Mouse (Mus musculus): Measurements from ENCODE around the gene Hs3st3b1.

Gene Hs3st3b1

DNA sequence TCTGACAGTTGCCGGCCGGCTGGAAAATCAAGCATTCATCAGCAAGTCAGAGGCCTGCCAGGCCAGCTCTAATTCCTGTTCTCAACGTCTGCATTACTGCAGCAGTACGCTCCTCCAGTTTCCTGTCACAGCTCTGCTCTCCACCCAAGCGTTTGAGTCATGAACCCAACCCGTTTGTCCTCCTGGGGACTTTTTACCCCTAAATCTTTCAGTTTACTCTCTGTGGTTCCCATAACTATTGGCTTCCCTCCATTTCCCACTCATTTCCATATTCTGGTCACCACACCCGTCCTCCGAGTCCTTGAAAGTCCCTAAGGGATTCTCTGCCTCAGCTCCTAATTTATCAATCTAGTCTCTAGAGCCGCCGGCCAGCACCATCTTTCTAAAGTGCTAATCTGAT is 42.8 kb downstream of the Hs3st3b1 start:
- no peak for DNase-seq

DNA sequence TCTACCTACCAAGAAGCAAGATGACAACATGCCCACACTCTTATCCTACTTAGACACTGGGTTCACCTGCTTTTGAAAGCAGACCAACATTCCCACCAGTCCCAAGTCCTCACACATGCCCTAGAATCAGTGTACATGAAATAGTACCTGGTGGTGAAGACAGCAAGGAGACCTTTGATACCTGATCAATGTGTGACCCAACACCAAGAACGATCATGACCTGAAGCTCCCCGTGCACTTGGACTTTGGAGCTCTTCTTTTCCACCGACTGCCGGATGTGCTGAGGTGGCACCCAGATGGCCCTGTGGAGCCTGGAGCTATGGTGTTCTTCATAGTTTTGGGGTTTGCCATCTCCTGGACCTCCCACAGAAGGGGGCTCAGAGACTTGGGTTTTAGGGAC is 43.5 kb downstream of the Hs3st3b1 start:
- no peak for DNase-seq

DNA sequence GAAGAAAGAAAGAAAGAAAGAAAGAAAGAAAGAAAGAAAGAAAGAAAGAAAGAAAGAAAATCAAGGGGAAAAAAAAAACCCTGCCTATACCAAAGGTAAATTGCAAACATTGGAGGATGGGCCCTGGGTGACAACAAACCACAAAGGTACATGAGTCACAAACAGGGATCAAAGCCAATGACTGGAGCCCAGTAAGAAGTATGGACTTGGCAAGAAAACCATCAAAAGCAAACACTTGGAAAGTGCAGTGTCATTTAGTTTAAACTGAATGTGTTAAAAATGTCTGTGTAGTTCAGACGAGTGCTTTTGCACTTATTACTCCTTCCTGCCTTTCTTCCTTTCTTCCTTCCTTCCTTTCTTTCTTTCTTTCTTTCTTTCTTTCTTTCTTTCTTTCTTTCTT is 59.3 kb downstream of the Hs3st3b1 start:
- no peak for DNase-seq

DNA sequence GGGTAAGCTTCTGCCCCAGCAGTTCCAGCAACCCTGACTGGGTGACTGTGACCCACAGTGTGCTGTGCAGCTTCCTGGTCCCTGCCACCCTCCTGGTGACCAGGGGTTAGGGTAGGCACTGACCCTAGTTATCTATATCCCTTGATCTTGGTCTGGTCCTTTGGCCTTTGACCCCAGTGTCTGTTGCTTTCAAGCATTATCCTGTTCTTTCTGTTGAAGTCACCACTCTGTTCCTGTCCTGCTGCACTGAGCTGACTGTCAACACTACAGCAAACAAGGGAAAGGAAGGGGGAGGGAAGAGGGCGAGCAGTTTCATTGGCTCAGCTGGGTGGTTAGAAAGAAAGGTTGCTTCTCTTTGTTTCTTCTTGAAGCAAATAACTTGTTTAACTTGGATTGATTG is 60.1 kb downstream of the Hs3st3b1 start:
- no peak for DNase-seq

DNA sequence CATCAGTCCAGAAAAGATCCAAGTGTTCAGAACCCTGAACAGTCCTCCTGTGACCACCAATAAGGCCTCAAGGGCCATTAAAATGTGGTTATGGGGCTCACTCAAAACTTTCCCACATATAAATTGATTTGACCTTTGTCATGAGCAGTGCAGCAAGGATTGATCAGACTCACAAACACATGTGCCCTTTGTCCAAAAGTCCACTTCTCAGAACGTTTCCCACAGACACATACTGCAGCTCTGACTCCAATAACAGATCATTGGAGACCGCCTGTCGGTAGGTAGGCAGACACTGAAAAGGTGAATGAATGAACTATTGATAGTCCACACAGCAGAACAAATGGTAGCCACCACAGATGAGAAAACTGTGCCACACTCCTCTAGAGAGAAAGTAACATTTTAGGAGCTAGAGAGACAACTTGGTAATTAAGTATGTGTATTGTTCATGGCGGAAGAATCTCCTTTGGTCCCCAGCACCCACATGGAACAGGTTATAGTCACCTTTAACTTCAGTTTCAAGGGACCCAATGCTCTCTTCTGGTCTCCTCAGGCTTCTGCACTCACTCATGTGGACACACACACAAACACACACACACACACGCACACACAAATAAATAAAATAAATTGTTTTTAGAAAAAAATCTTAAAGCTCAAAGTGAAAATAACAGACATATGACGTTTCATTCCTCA is 70.9 kb downstream of the Hs3st3b1 start:
- DNase-seq: no peak

DNA sequence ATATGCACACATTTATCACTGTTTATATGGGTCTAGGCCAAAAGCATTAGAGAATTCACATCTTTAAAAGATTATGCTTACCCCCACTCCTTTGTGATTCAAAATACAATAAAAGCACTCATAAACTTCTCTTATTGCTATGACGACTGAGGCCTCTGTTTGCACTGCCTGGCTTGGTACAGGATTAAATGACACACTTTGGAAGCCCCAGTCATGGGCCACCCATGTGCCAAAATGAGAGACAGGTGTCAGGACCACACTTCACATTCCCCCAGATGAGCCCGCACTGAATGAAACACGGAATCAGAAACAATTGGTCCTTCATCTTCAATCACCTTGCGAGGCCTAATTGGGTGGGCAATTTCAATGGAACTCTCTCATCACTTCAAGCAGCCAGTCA is 71.8 kb downstream of the Hs3st3b1 start:
- no peak for DNase-seq

DNA sequence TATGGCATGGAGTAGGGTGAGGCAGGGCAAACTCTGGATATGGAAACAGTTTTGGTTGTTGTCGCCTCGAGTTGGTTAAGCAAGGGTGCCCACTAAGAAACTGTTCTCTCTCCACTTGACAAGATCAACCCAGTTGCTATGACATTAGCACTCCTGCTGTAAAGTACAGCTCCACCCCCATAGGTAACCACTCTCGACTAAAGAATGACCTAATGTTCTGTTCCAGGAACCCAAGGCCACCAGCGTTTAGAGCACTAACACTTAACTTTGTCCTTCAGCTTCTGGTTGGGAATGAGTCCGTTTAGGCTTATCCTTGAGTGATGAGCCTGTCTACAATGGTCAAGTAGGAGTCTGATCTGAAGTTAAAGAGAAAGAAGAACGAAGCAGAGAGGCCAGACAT is 76.7 kb downstream of the Hs3st3b1 start:
- DNase-seq: no peak

DNA sequence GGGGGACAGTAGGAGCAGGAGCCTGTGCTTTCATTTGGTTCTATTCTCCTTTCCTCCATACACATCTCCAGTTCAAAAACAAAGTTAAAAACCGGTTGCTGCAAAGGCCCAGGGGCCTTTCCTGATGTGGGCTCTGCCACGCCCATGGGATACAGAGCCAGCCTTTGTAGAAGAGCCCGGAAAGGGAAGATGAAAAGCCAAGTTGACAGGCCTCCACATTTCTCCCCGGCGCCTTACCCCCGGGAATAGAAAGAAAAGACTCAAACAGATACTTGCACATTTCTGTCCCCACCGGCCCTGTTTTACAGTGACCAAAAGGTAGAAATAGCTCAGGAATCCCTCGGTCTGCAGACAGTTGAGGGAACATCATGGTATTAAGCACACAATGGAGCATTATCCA is 77.4 kb downstream of the Hs3st3b1 start:
- no peak for DNase-seq

DNA sequence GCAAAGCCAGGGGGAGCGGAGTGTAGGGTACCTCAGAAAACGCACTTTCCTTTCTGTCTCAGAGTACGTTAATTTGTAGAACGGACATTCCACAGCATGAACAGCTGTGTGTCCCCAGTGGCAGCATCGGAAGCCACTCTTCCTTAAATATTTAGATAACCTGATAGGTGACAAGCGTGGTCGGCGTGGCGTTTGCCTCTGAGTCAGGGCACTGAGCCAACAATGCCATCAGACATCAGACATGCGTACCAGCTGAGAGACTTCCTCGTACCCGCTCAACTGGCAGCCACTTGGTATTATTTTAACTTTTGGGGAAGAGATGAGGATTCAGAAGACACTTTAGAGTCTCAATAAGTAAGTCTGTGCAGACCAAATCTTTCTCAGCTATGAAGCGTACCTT is 84.6 kb downstream of the Hs3st3b1 start:
- DNase-seq: no peak

Data from cerebellum, adult 18-20 months (tissue).